Mouse (Mus musculus): ENCODE measurements at regions not wholly inside any gene's neighbourhood (a gene's known extent, or its start where the extent isn't known, plus 50 kb on each side); places are given as distances from the start of the nearest gene placed in this dataset.

DNA sequence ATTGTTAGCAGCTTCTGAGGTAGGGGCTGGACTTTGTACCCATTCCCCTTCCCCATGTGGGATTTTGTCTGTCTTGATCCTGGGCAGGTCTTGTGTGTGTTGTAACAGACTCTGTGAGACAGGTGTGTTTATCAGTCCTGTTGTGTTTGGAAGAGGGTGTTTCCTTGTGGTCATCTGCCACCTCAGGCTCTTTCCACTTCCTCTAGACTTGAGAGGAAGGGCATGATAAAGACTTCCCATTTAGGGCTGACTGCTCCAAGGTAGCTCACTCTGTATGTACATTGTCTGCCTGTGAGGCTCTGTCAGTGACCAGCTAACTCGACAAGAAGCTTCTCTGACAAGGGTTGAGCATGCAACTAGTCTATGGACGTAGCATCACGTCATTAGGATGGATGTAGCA lies 143.3 kb downstream of the BC067074 start:
- Histone ChIP-seq H3K4me1 (replicated peaks) (no peaks in the 10 kb centered on the region), H3K36me3 (no peaks in the 10 kb centered on the region), H3K9me3 (no peaks in the 10 kb centered on the region), H3K4me3 (replicated peaks) (no peak overlapping the region), H3K27me3 (no peaks in the 10 kb centered on the region), H3K9ac (replicated peaks) (no peak overlapping the region), H3K27ac (no peak overlapping the region), H3K4me2 (replicated peaks) (no peak overlapping the region)
- ATAC-seq: no peak
- WGBS: 93% methylated on average over 3 of the region's 3 CpGs

DNA sequence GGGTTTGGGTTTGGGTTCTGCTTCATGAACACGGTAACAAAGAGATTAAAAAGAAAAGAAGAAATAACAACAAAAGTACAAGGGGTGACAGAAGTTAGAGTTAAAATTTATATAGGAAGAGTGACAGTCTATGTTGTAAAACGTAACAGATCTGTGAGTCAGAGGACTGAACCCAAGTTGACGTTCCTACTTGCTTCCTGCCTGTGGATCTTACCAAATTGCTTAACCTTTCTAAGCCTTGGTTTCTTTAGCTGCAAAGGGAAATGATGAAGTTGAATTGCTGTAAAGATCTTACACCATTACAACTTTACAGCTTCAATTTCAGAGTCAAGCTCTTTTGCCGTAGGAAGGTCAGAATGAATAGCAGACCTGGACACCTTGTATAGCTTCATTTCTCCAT lies 142.2 kb downstream of the BC067074 start:
- no peak for ATAC-seq
- 89% methylated on average over 4 of the region's 4 CpGs for WGBS
- no peaks in the 10 kb centered on the region for H3K4me1 ChIP-seq (replicated peaks)
- no peak overlapping the region for H3K4me3 ChIP-seq (replicated peaks)
- no peak overlapping the region for H3K4me2 ChIP-seq (replicated peaks)
- H3K27me3 ChIP-seq: no peaks in the 10 kb centered on the region
- no peaks in the 10 kb centered on the region for H3K9me3 ChIP-seq
- H3K9ac ChIP-seq (replicated peaks): no peak overlapping the region
- H3K36me3 ChIP-seq: no peaks in the 10 kb centered on the region
- no peak overlapping the region for H3K27ac ChIP-seq

DNA sequence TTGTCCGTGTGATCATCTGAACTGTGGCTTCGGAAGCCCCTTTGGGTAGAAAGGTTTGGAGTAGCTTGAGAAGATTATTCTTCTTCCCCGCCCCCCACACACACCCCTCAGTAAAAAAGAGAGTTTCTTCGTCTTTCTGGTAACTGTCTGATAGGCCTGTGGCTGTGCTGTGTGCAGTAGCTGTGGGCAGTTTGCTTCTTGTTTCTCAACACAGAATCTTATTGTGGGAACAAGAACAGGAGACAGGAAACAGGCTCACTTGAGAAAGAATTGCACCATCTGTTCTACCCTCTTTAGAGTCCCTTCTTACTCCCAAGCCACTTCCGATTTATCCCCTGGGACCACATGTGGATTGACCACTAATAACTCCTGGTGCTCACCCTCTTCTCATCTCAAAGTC lies 140.5 kb downstream of the BC067074 start:
- WGBS: 81% methylated on average over 5 of the region's 5 CpGs
- no peak overlapping the region for H3K4me3 ChIP-seq (replicated peaks)
- no peaks in the 10 kb centered on the region for H3K36me3 ChIP-seq
- H3K4me2 ChIP-seq (replicated peaks): no peak overlapping the region
- H3K27ac ChIP-seq: no peak overlapping the region
- no peaks in the 10 kb centered on the region for H3K9me3 ChIP-seq
- no peaks in the 10 kb centered on the region for H3K4me1 ChIP-seq (replicated peaks)
- ATAC-seq: no peak
- no peaks in the 10 kb centered on the region for H3K27me3 ChIP-seq
- no peak overlapping the region for H3K9ac ChIP-seq (replicated peaks)

DNA sequence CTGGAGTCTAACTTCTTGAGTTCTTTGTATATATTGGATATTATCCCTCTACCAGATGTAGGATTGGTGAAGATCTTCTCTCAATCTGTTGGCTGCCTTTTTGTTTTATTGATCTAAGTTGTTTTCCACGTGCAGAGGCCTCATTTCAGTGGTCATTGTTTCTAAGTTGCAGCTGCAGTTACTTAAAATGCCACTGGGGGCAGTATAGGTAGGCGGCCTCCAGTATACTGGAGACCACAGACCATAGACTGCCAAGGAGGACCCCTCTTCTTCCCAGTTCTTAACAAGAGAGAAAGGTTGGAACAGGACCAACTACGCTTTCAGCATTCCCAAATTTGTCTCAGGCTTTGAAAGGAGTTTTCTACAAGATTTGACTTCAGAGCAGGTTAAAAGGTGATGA lies 136.7 kb downstream of the BC067074 start:
- no peak overlapping the region for H3K4me2 ChIP-seq (replicated peaks)
- no peak for ATAC-seq

More for the DNA sequence above, 136.7 kb downstream of the BC067074 start:
- H3K27ac ChIP-seq: no peak overlapping the region
- no peaks in the 10 kb centered on the region for H3K9me3 ChIP-seq
- 39% methylated on average over 3 of the region's 3 CpGs for WGBS
- H3K27me3 ChIP-seq: no peaks in the 10 kb centered on the region
- no peak overlapping the region for H3K9ac ChIP-seq (replicated peaks)
- H3K36me3 ChIP-seq: no peaks in the 10 kb centered on the region
- no peak overlapping the region for H3K4me3 ChIP-seq (replicated peaks)
- H3K4me1 ChIP-seq (replicated peaks): no peaks in the 10 kb centered on the region

All from midbrain, embryonic 13.5 days (tissue).